9 mouse cellular contexts compared by ENCODE assay signal in genomic region chr8:90371611-90372222, GRCm38 (mm10). TPM values are rescaled to one million over a fixed set of nuclear protein-coding genes. Genes with fewer than 3 reads are reported as not detected.
A peak's percentile ranks its signal among the peaks of the same experiment; 100 is the strongest.
DNase-seq lines count a peak whose midpoint lies in the region; ATAC-seq and TF ChIP-seq lines count a peak whose summit lies in the region.
"Had no signal": no experiment of that assay in that cellular context is flagged by ENCODE, and none has a peak within 500 bp of the region (broad histone marks: within the 10 kb centered on the region; RNA-seq: fewer than 3 reads in every experiment).

No protein-coding gene starts in this region.

- TF ChIP-seq POLR2A in cerebellum, adult 2 months (IDR thresholded peaks at IDR 0.05; ENCODE audit: borderline replicate concordance, insufficient read depth, low read length), result no peak
- TF ChIP-seq POLR2A in kidney, adult 2 months (IDR thresholded peaks at IDR 0.05; ENCODE audit: low read depth, low read length), result no peak

- ATAC-seq in hindbrain, embryonic 16.5 days, result peak; percentile 83
- no peak for ATAC-seq in hindbrain, embryonic 12.5 days (ENCODE audit: low FRiP score)

- no peaks in the 10 kb centered on the region for H3K36me3 ChIP-seq in hindbrain, embryonic 16.5 days (ENCODE audit: control insufficient read depth, insufficient read depth, low read length)
- H3K36me3 ChIP-seq in hindbrain, embryonic 12.5 days, result no peaks in the 10 kb centered on the region
- no peaks in the 10 kb centered on the region for H3K36me3 ChIP-seq in kidney, adult 2 months (ENCODE audit: control insufficient read depth, insufficient read depth, low read length)
- H3K36me3 ChIP-seq: liver, embryonic 13.5 days had no signal

- no peaks in the 10 kb centered on the region for H3K27me3 ChIP-seq in hindbrain, embryonic 16.5 days (replicated peaks; ENCODE audit: control insufficient read depth, insufficient read depth, low read length)
- no peaks in the 10 kb centered on the region for H3K27me3 ChIP-seq in hindbrain, embryonic 12.5 days
- H3K27me3 ChIP-seq in cerebellum, adult 2 months (ENCODE audit: control insufficient read depth, insufficient read depth, low read length), result no peaks in the 10 kb centered on the region; the same call in 1 of the 2 replicates
- H3K27me3 ChIP-seq in kidney, adult 2 months (replicated peaks; ENCODE audit: control insufficient read depth, insufficient read depth, low read length), result no peaks in the 10 kb centered on the region
- H3K27me3 ChIP-seq: liver, embryonic 13.5 days had no signal

- no peaks in the 10 kb centered on the region for H3K4me1 ChIP-seq in hindbrain, embryonic 16.5 days (ENCODE audit: control insufficient read depth, insufficient read depth, low read depth, low read length)
- H3K4me1 ChIP-seq in hindbrain, embryonic 12.5 days, result no peaks in the 10 kb centered on the region
- H3K4me1 ChIP-seq in cerebellum, adult 2 months (ENCODE audit: control insufficient read depth, insufficient read depth, low read length), result peaks cover 4% of the 10 kb centered on the region; the same call in 1 of the 2 replicates
- H3K4me1 ChIP-seq in kidney, adult 2 months (ENCODE audit: control insufficient read depth, insufficient read depth, low read length), result no peaks in the 10 kb centered on the region
- H3K4me1 ChIP-seq: liver, embryonic 13.5 days had no signal

- no peak overlapping the region for H3K27ac ChIP-seq in hindbrain, embryonic 16.5 days (ENCODE audit: low read depth, low read length)
- H3K27ac ChIP-seq in hindbrain, embryonic 12.5 days, result no peak overlapping the region
- no peak overlapping the region for H3K27ac ChIP-seq in cerebellum, adult 2 months (ENCODE audit: insufficient read depth, low read length)
- no peak overlapping the region for H3K27ac ChIP-seq in kidney, adult 2 months (ENCODE audit: insufficient read depth, low read depth, low read length)
- H3K27ac ChIP-seq: liver, embryonic 13.5 days had no signal

- no peak overlapping the region for H3K4me3 ChIP-seq in hindbrain, embryonic 16.5 days (ENCODE audit: low read length)
- no peak overlapping the region for H3K4me3 ChIP-seq in hindbrain, embryonic 12.5 days
- H3K4me3 ChIP-seq in cerebellum, adult 2 months (replicated peaks; ENCODE audit: insufficient read depth, low read depth, low read length), result no peak overlapping the region
- H3K4me3 ChIP-seq in kidney, adult 2 months (ENCODE audit: insufficient read depth, low read depth, low read length), result no peak overlapping the region
- H3K4me3 ChIP-seq: liver, embryonic 13.5 days had no signal

- 67% methylated on average over 10 of the region's 10 CpGs for WGBS in hindbrain, embryonic 16.5 days
- 88% methylated on average over 10 of the region's 10 CpGs for WGBS in hindbrain, embryonic 12.5 days
- WGBS in cerebellum, adult 2 months, result 5% methylated on average over 10 of the region's 10 CpGs
- WGBS in kidney, adult 2 months, result 56% methylated on average over 10 of the region's 10 CpGs

- H3K9me3 ChIP-seq in hindbrain, embryonic 16.5 days (ENCODE audit: control insufficient read depth, low read length), result no peaks in the 10 kb centered on the region
- H3K9me3 ChIP-seq in hindbrain, embryonic 12.5 days (replicated peaks), result no peaks in the 10 kb centered on the region
- H3K9me3 ChIP-seq: liver, embryonic 13.5 days had no signal

- no peak overlapping the region for H3K9ac ChIP-seq in hindbrain, embryonic 16.5 days (ENCODE audit: low read depth, low read length)
- H3K9ac ChIP-seq in hindbrain, embryonic 12.5 days, result no peak overlapping the region
- H3K9ac ChIP-seq: liver, embryonic 13.5 days had no signal

- no peak overlapping the region for H3K4me2 ChIP-seq in hindbrain, embryonic 16.5 days (ENCODE audit: low read length)
- H3K4me2 ChIP-seq in hindbrain, embryonic 12.5 days (replicated peaks), result no peak overlapping the region
- H3K4me2 ChIP-seq: liver, embryonic 13.5 days had no signal

- no peak for TF ChIP-seq CTCF in cerebellum, adult 2 months (IDR thresholded peaks at IDR 0.05; ENCODE audit: borderline replicate concordance, insufficient read depth, low read depth, low read length)
- TF ChIP-seq CTCF in kidney, adult 2 months (conservative IDR thresholded peaks at IDR 0.05; ENCODE audit: insufficient read depth, insufficient read length, low read depth, low read length), result no peak

- DNase-seq in Muller cell, postnatal 12 days (ENCODE audit: inconsistent ontology term), result peak; percentile 66
- peak; percentile 70 to 83 for DNase-seq in cerebellum, adult 2 months
- peak; percentile 48 for DNase-seq in kidney, adult 2 months
- DNase-seq in spleen, adult 18-20 months, result no peak
- no peak for DNase-seq in right cerebral cortex, postnatal 14 days
- DNase-seq in c-Kit-positive CD71-positive TER-119-positive erythroid progenitor cells, embryonic 14.5 days (ENCODE audit: low spot score), result no peak
- DNase-seq: liver, embryonic 13.5 days had no signal

RNA-seq across cellular contexts. Expression of gene Tox3, which starts 23.6 kb away (rescaled TPM):
- 11.2 and 12.8 TPM in 2 replicates for polyA plus RNA-seq in hindbrain, embryonic 16.5 days (2015; fragmentation: Nextera tagmentation; extraction: Ambion mirVana)
- 40.9 and 44.9 TPM in 2 replicates for polyA plus RNA-seq in hindbrain, embryonic 12.5 days (2016; fragmentation: Nextera tagmentation; extraction: Ambion mirVana)
- 2.2 and 2.9 TPM in 2 replicates for polyA plus RNA-seq in cerebellum, adult 2 months (2012; rRNA removed)
- 8.9 and 11.2 TPM in 2 replicates for polyA plus RNA-seq in kidney, adult 2 months (2012; rRNA removed)

Comparison
In these comparisons a context has a peak if more than half of its experiments do, and no peak if none do; other contexts are left out.
1. DNase-seq: peak in Muller cell, postnatal 12 days (single experiment), cerebellum, adult 2 months (2 of 2) and kidney, adult 2 months (single experiment); none in spleen, adult 18-20 months (0 of 2), right cerebral cortex, postnatal 14 days (single experiment) and c-Kit-positive CD71-positive TER-119-positive erythroid progenitor cells, embryonic 14.5 days (single experiment).